Mouse (Mus musculus) thymus, adult 2 months (tissue): ENCODE measurements around the gene Asb16. TPM values are rescaled to one million over a fixed set of nuclear protein-coding genes. Genes with fewer than 3 reads are reported as not detected.
A peak's percentile ranks its signal among the peaks of the same experiment; 100 is the strongest.

Experiments
- DNase-seq: peaks from one replicate; pipeline ENCODE4 v3.0.0; 2021
- H3K27ac ChIP-seq: fragments of 200-500 bp; 2 replicates; pipeline ENCODE4 v1.5.1; 2012; ENCODE audit warnings: low read length, control low read depth; ENCODE audit not compliant: control insufficient read depth, insufficient read depth
- H3K27me3 ChIP-seq: fragments of 200-500 bp; 2 replicates; pipeline ENCODE4 v1.6.1; 2012; ENCODE audit warnings: mild to moderate bottlenecking, low read length, moderate library complexity, mixed read lengths; ENCODE audit not compliant: control insufficient read depth, insufficient read depth
- H3K36me3 ChIP-seq: fragments of 200-500 bp; 2 replicates; pipeline ENCODE4 v1.6.1; 2012; ENCODE audit warnings: mild to moderate bottlenecking, low read length, moderate library complexity; ENCODE audit not compliant: control insufficient read depth, insufficient read depth
- H3K4me1 ChIP-seq: fragments of 200-500 bp; replicated peaks from 2 replicates; pipeline ENCODE4 v1.6.1; 2012; ENCODE audit warnings: low read length; ENCODE audit not compliant: control insufficient read depth, insufficient read depth
- H3K4me3 ChIP-seq: fragments of 200-500 bp; 2 replicates; pipeline ENCODE4 v1.5.1; 2012; ENCODE audit warnings: mild to moderate bottlenecking, low read length, control low read depth, moderate library complexity; ENCODE audit not compliant: control insufficient read depth, insufficient read depth
- CTCF ChIP-seq: fragments of 200-500 bp; IDR thresholded peaks from 2 replicates; pipeline ENCODE4 v1.5.1; 2012; ENCODE audit warnings: mild to moderate bottlenecking, control low read depth, low read length, moderate library complexity, borderline replicate concordance; ENCODE audit not compliant: control insufficient read depth, poor library complexity, insufficient read depth; ENCODE audit errors: extremely low read depth
- POLR2A ChIP-seq: fragments of 200-500 bp; IDR thresholded peaks from 2 replicates; pipeline ENCODE4 v1.6.1; 2012; ENCODE audit warnings: mild to moderate bottlenecking, low read length, control low read depth, moderate library complexity; ENCODE audit not compliant: control insufficient read depth, poor library complexity, insufficient read depth; ENCODE audit errors: extremely low read depth
- WGBS: fragments of 180-500 bp; shearing (Covaris S2); methylation state at CpG from one replicate; pipeline ENCODE4 v1.1.7; 2018; 5-methylcytosine and 5-hydroxymethylcytosine counted together
- polyA plus RNA-seq: library from polyadenylated mRNA; depleted of rRNA; stranded (reverse); fragments of >200 nt; gene quantifications from 2 replicates; pipeline ENCODE4 v1.2.3, GENCODE M21; 2012

The Asb16 gene
- polyA plus RNA-seq, 1 experiment, result 0.12 TPM

GRCm38 (mm10) chr11:102289511-102290100 is 21.1 kb downstream of the Asb16 start:
- Histone ChIP-seq H3K4me3 (no peak overlapping the region), H3K27me3 (no peaks in the 10 kb centered on the region), H3K4me1 (peaks cover 3% of the 10 kb centered on the region), H3K27ac (no peak overlapping the region), H3K36me3 (peaks cover 24% of the 10 kb centered on the region)
- DNase-seq, result no peak
- TF ChIP-seq CTCF (no peak), POLR2A (no peak)
- WGBS, result 92% methylated on average over 6 of the region's 6 CpGs

DNA sequence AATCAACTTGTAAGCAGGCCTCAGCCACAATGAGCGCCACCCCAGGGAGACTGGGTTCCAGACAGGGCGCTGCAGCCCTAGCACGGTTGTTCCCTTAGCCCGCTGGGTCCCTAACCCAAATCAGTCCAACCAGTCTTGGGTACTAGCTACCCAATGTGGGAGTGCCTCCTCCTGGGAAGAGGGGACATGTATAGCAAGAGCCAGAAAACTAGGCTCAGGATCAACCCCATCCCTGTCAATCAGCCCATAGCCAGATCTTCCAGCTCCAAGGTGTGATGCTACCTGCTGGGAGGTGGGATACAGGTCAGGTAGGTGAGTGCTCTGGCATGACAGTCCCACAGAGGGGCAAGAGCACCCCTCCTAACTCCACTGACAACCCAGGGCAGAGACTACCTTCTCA is 21.6 kb downstream of the Asb16 start:
- Histone ChIP-seq H3K4me3 (no peak overlapping the region), H3K27ac (no peak overlapping the region), H3K27me3 (no peaks in the 10 kb centered on the region), H3K36me3 (peaks cover 24% of the 10 kb centered on the region), H3K4me1 (peaks cover 8% of the 10 kb centered on the region)
- 97% methylated on average over 4 of the region's 4 CpGs for WGBS
- TF ChIP-seq POLR2A, result no peak
- no peak for TF ChIP-seq CTCF
- no peak for DNase-seq

GRCm38 (mm10) chr11:102291051-102291535 is 22.6 kb downstream of the Asb16 start:
- Histone ChIP-seq H3K27me3 (no peaks in the 10 kb centered on the region), H3K36me3 (peaks cover 24% of the 10 kb centered on the region), H3K4me3 (no peak overlapping the region), H3K4me1 (peaks cover 11% of the 10 kb centered on the region), H3K27ac (no peak overlapping the region)
- TF ChIP-seq CTCF, result no peak
- no peak for TF ChIP-seq POLR2A
- no peak for DNase-seq
- 98% methylated on average over 11 of the region's 11 CpGs for WGBS

DNA sequence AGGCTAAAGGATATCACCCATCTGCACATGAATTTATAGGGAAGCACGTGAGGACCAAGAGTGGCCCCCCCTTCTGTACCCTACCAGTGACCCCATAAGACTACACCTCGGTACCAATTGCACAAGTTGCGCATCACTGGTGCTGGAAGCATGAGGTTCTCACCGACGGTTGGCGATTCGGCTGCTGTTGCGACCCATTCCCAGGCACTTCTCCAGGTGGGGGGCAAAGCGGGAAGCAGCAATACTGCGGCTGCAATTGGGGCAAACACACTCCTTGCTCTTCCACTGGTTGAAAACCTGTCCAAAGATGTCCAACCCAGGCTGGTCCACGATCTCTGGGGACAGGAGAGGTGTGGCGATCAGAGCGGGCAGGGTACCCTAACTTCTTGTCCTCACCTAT is 25.4 kb downstream of the Asb16 start:
- WGBS, result 98% methylated on average over 13 of the region's 13 CpGs
- TF ChIP-seq CTCF, result no peak
- Histone ChIP-seq H3K36me3 (peaks cover 24% of the 10 kb centered on the region), H3K4me3 (no peak overlapping the region), H3K27me3 (no peaks in the 10 kb centered on the region), H3K27ac (no peak overlapping the region), H3K4me1 (peaks cover 14% of the 10 kb centered on the region)
- no peak for DNase-seq

DNA sequence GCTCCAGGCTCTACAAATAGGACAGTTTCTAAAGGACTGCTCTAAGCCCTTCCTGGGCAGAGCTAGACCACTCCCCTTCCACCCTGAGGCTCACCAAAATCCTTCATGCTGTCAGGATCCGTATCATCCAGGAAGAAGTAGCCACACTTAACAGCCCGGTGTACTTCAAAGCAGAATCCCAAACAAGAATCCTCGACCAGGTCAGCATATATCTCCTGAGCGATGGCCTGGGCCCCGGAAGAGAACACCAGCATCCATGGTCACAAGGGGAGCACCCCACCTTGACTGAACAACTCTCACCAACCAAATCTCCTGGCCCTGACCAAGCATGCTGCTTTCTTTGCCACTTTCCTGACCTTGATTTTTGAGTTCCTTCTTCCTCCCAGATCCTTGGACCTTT is 25.9 kb downstream of the Asb16 start:
- H3K4me1 ChIP-seq, result peaks cover 14% of the 10 kb centered on the region
- TF ChIP-seq POLR2A, result no peak
- TF ChIP-seq CTCF, result no peak
- DNase-seq, result no peak
- no peaks in the 10 kb centered on the region for H3K27me3 ChIP-seq
- H3K27ac ChIP-seq, result no peak overlapping the region
- WGBS, result 91% methylated on average over 5 of the region's 5 CpGs
- H3K36me3 ChIP-seq, result peaks cover 24% of the 10 kb centered on the region
- no peak overlapping the region for H3K4me3 ChIP-seq

- Histone ChIP-seq H3K36me3 (peaks cover 24% of the 10 kb centered on the region), H3K27ac (peak overlapping the region; percentile 92), H3K27me3 (no peaks in the 10 kb centered on the region), H3K4me3 (peak overlapping the region; percentile 85), H3K4me1 (peaks cover 17% of the 10 kb centered on the region)
- 81% methylated on average over 12 of the region's 12 CpGs for WGBS
- TF ChIP-seq POLR2A (0 out of 2 replicates have a peak, but pooled peaks have one; percentile 17), CTCF (no peak)
- peak; percentile 79 for DNase-seq
These were observed 26.5 kb downstream of the Asb16 start for GRCm38 (mm10) chr11:102294887-102295597.
